Mouse (Mus musculus) MEL (cell line): ENCODE measurements at regions not wholly inside any gene's neighbourhood (a gene's known extent, or its start where the extent isn't known, plus 50 kb on each side); places are given as distances from the start of the nearest gene placed in this dataset.

Source experiments
- CTCF ChIP-seq, 3 experiments: IDR thresholded peaks in 2 of 3; conservative IDR thresholded peaks in 1 of 3; 2 replicates each; pipeline ENCODE4 v1.5.1; 2011 to 2012; ENCODE audit warnings: low read length in 3 of 3, low read depth in 2 of 3, mild to moderate bottlenecking in 2 of 3, improper control_type of control experiment in 1 of 3, inconsistent platforms in 1 of 3, mixed read lengths in 1 of 3, moderate library complexity in 1 of 3; ENCODE audit not compliant: control insufficient read depth in 1 of 3, insufficient read depth in 1 of 3, poor library complexity in 1 of 3, severe bottlenecking in 1 of 3
- MAFK ChIP-seq: IDR thresholded peaks from 2 replicates; pipeline ENCODE4 v1.6.1; 2011; ENCODE audit warnings: low read depth, mild to moderate bottlenecking, low read length, improper control_type of control experiment, borderline replicate concordance
- NELFE ChIP-seq: IDR thresholded peaks from 2 replicates; pipeline ENCODE4 v1.6.1; 2011; ENCODE audit warnings: low read depth, low read length, improper control_type of control experiment
- POLR2A ChIP-seq, 2 experiments: IDR thresholded peaks; 2 replicates each; pipeline ENCODE4 v1.6.1; 2011 to 2012; ENCODE audit warnings: low read length in 2 of 2, mild to moderate bottlenecking in 2 of 2, control low read depth in 1 of 2, improper control_type of control experiment in 1 of 2, low read depth in 1 of 2, moderate library complexity in 1 of 2; ENCODE audit not compliant: control insufficient read depth in 1 of 2, insufficient read depth in 1 of 2, poor library complexity in 1 of 2
- UBTF ChIP-seq: IDR thresholded peaks from 2 replicates; pipeline ENCODE4 v1.6.1; 2012; ENCODE audit warnings: low read depth, mild to moderate bottlenecking, inconsistent platforms, low read length, improper control_type of control experiment, moderate library complexity, borderline replicate concordance; ENCODE audit not compliant: insufficient read depth

DNA sequence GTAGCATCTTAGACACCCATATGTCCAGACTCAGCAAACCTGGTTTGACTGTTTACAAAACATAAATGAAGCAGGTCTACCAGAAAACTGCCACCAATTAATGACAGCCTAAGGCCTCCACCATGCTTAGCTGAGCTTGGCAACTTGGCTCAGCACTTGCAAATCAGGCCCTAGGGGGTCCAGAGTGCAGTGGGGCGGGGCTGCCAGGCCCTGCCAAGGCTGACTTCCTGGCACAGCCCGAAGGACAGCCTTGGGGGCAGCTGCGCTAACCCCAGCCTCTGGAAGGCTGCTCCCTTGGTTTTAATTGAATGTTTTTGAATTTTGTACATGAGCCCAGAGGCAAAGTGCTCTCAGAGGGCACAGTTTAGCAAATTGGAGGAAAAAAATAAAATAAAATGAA lies 198.3 kb upstream of the Fam19a5 start:
- TF ChIP-seq POLR2A (IDR thresholded peaks at IDR 0.05; ENCODE audit: control insufficient read depth in 1 of 2, insufficient read depth in 1 of 2, low read depth in 1 of 2, low read length in 2 of 2, poor library complexity in 1 of 2) (no peak), NELFE (no peak), CTCF (IDR thresholded peaks at IDR 0.05 in 2 of 3, conservative IDR thresholded peaks at IDR 0.05 in 1 of 3; ENCODE audit: control insufficient read depth in 1 of 3, insufficient read depth in 1 of 3, low read depth in 2 of 3, low read length in 3 of 3, poor library complexity in 1 of 3, severe bottlenecking in 1 of 3) (no peak), MAFK (no peak), UBTF (no peak)
